In the genomic region with DNA sequence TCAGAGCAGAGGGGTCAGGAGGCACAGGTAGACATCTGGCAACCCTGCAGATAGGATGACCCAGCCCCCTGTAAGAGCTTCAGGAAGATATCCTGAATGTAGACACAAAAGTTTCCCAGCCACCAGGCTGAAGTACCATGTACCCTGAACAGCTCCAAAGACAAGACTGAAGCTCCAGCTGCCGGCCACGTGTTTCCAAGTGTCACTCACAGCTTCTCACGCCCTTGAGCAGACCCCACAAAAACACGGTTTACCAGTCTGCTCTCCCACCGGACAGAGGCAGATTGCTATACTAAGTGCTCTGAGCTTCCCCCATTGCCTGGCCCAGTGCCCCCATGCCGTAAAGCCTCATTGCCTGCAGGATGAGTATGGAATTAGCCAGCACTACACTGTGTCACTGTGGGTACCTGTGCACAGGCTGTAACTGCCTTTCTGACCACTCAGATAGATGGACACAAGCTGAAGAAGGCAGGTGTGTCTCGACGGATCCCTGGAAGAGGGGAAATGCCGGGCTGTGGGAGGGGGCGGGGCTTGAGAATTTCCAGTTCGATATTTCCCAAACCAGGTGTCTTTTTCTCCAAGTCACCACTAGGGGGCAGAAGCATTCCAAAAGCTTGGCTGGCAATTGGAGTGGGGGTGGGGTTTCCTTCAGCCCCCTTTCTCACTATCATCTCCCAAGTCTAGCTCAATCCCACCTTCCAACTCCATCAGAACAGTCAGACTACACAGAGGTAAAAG, we compare ENCODE assay signal across 8 mouse cellular contexts. TPM values are rescaled to one million over a fixed set of nuclear protein-coding genes. Genes with fewer than 3 reads are reported as not detected.
DNase-seq lines count a peak whose midpoint lies in the region; ATAC-seq lines count a peak whose summit lies in the region.

No protein-coding gene starts in this region.

- no peak overlapping the region for H3K4me2 ChIP-seq in kidney, embryonic 14.5 days (replicated peaks; ENCODE audit: low read depth, low read length)
- H3K4me2 ChIP-seq in hindbrain, embryonic 14.5 days (replicated peaks): no peak overlapping the region
- peak overlapping the region; percentile 45; the same call in 1 of the 2 replicates for H3K4me2 ChIP-seq in liver, embryonic 15.5 days

- DNase-seq in kidney, adult 8-10 months: peak; percentile 44 to 50
- DNase-seq in MN1 (ENCODE audit: low spot score): peak; percentile 66
- DNase-seq in cerebellum, postnatal 36 days: peak; percentile 54 to 67
- peak; percentile 68 for DNase-seq in hindbrain, embryonic 14.5 days (ENCODE audit: low spot score)
- DNase-seq in splenic B cell, adult 2 months (ENCODE audit: low read depth, low spot score): peak; percentile 68
- no peak for DNase-seq in gastrocnemius, postnatal 25 days

- no peaks in the 10 kb centered on the region for H3K36me3 ChIP-seq in kidney, embryonic 14.5 days (ENCODE audit: control insufficient read depth, insufficient read depth, low read length)
- H3K36me3 ChIP-seq in hindbrain, embryonic 14.5 days (replicated peaks; ENCODE audit: control insufficient read depth, insufficient read depth): no peaks in the 10 kb centered on the region
- H3K36me3 ChIP-seq in liver, embryonic 15.5 days (replicated peaks): no peaks in the 10 kb centered on the region
- H3K36me3 ChIP-seq in splenic B cell, adult 2 months (ENCODE audit: control insufficient read depth, insufficient read depth, low read length, poor library complexity, severe bottlenecking): no peaks in the 10 kb centered on the region

- H3K9ac ChIP-seq in kidney, embryonic 14.5 days (ENCODE audit: low read depth, low read length): no peak overlapping the region
- no peak overlapping the region for H3K9ac ChIP-seq in hindbrain, embryonic 14.5 days
- H3K9ac ChIP-seq in liver, embryonic 15.5 days: no peak overlapping the region

- H3K27ac ChIP-seq in kidney, embryonic 14.5 days (ENCODE audit: low read depth, low read length): no peak overlapping the region
- H3K27ac ChIP-seq in hindbrain, embryonic 14.5 days: peak overlapping the region; percentile 43; the same call in 1 of the 2 replicates
- 0 out of 2 replicates have a peak overlapping the region, but pooled peaks have one; percentile 24 for H3K27ac ChIP-seq in liver, embryonic 15.5 days (replicated peaks)

- no peaks in the 10 kb centered on the region for H3K9me3 ChIP-seq in kidney, embryonic 14.5 days (ENCODE audit: control insufficient read depth, low read length)
- no peaks in the 10 kb centered on the region for H3K9me3 ChIP-seq in hindbrain, embryonic 14.5 days (ENCODE audit: control insufficient read depth, low read length)
- no peaks in the 10 kb centered on the region for H3K9me3 ChIP-seq in liver, embryonic 15.5 days (replicated peaks)

- peaks cover 22% of the 10 kb centered on the region for H3K4me1 ChIP-seq in kidney, embryonic 14.5 days (ENCODE audit: control insufficient read depth, insufficient read depth, low read length)
- H3K4me1 ChIP-seq in hindbrain, embryonic 14.5 days (replicated peaks; ENCODE audit: control insufficient read depth, insufficient read depth, low read length): peaks cover 27% of the 10 kb centered on the region
- peaks cover 59% of the 10 kb centered on the region for H3K4me1 ChIP-seq in liver, embryonic 15.5 days (replicated peaks)

- H3K4me3 ChIP-seq in kidney, embryonic 14.5 days (ENCODE audit: low read length): no peak overlapping the region
- no peak overlapping the region for H3K4me3 ChIP-seq in hindbrain, embryonic 14.5 days (replicated peaks; ENCODE audit: low read length)
- no peak overlapping the region for H3K4me3 ChIP-seq in liver, embryonic 15.5 days (replicated peaks)

- no peaks in the 10 kb centered on the region for H3K27me3 ChIP-seq in kidney, embryonic 14.5 days (ENCODE audit: control insufficient read depth, insufficient read depth, low read length)
- no peaks in the 10 kb centered on the region for H3K27me3 ChIP-seq in hindbrain, embryonic 14.5 days (ENCODE audit: control insufficient read depth, insufficient read depth, low read length)
- peaks cover 19% of the 10 kb centered on the region for H3K27me3 ChIP-seq in liver, embryonic 15.5 days
- no peaks in the 10 kb centered on the region for H3K27me3 ChIP-seq in splenic B cell, adult 2 months (ENCODE audit: control insufficient read depth, insufficient read depth, low read length, poor library complexity, severe bottlenecking)

- ATAC-seq in kidney, embryonic 14.5 days (ENCODE audit: low FRiP score, low TSS enrichment): no peak
- no peak for ATAC-seq in hindbrain, embryonic 14.5 days (ENCODE audit: low FRiP score)
- ATAC-seq in liver, embryonic 15.5 days (ENCODE audit: insufficient read depth): no peak

- WGBS in kidney, embryonic 14.5 days: 19% methylated on average over 11 of the region's 11 CpGs
- WGBS in hindbrain, embryonic 14.5 days: 29% methylated on average over 11 of the region's 11 CpGs
- WGBS in liver, embryonic 15.5 days (ENCODE audit: insufficient replicate concordance): 25% methylated on average over 11 of the region's 11 CpGs

RNA-seq across cellular contexts. Expression of a gene that starts 1.8 kb away (rescaled TPM):
- polyA plus RNA-seq in kidney, embryonic 14.5 days (2014; fragmentation: Nextera tagmentation; extraction: Ambion mirVana): 0.34 and 0.68 TPM in 2 replicates
- polyA plus RNA-seq in hindbrain, embryonic 14.5 days (2014; fragmentation: Nextera tagmentation; extraction: Ambion mirVana): 0.48 and 0.87 TPM in 2 replicates
- polyA plus RNA-seq in liver, embryonic 15.5 days (2015; fragmentation: Nextera tagmentation; extraction: Ambion mirVana): 0.20 and 0.29 TPM in 2 replicates
- total RNA-seq in gastrocnemius, postnatal 25 days (2021): 10 to 100 TPM; 11.8 to 13.0 TPM

RNA-seq across cellular contexts. Expression of a gene that starts 8.3 kb away (rescaled TPM):
- polyA plus RNA-seq in kidney, embryonic 14.5 days (2014; fragmentation: Nextera tagmentation; extraction: Ambion mirVana): not detected in 2 replicates
- polyA plus RNA-seq in hindbrain, embryonic 14.5 days (2014; fragmentation: Nextera tagmentation; extraction: Ambion mirVana): not detected in 2 replicates
- not detected in 2 replicates for polyA plus RNA-seq in liver, embryonic 15.5 days (2015; fragmentation: Nextera tagmentation; extraction: Ambion mirVana)
- not detected for total RNA-seq in gastrocnemius, postnatal 25 days (2021)

RNA-seq across cellular contexts. Expression of a gene that starts 15.3 kb away (rescaled TPM):
- polyA plus RNA-seq in kidney, embryonic 14.5 days (2014; fragmentation: Nextera tagmentation; extraction: Ambion mirVana): 0.05 TPM in 1 of 2 replicates, not detected in the other
- 65.8 and 79.2 TPM in 2 replicates for polyA plus RNA-seq in hindbrain, embryonic 14.5 days (2014; fragmentation: Nextera tagmentation; extraction: Ambion mirVana)
- 0.26 and 0.32 TPM in 2 replicates for polyA plus RNA-seq in liver, embryonic 15.5 days (2015; fragmentation: Nextera tagmentation; extraction: Ambion mirVana)
- not detected for total RNA-seq in gastrocnemius, postnatal 25 days (2021)

RNA-seq across cellular contexts. Expression of a gene that starts 18.7 kb away (rescaled TPM):
- polyA plus RNA-seq in kidney, embryonic 14.5 days (2014; fragmentation: Nextera tagmentation; extraction: Ambion mirVana): 18.3 and 22.0 TPM in 2 replicates
- polyA plus RNA-seq in hindbrain, embryonic 14.5 days (2014; fragmentation: Nextera tagmentation; extraction: Ambion mirVana): 29.5 and 30.6 TPM in 2 replicates
- polyA plus RNA-seq in liver, embryonic 15.5 days (2015; fragmentation: Nextera tagmentation; extraction: Ambion mirVana): 12.3 and 12.6 TPM in 2 replicates
- 1 to 10 TPM; 3.6 to 4.9 TPM for total RNA-seq in gastrocnemius, postnatal 25 days (2021)

RNA-seq across cellular contexts. Expression of a gene that starts 36.0 kb away (rescaled TPM):
- 1.7 and 1.9 TPM in 2 replicates for polyA plus RNA-seq in kidney, embryonic 14.5 days (2014; fragmentation: Nextera tagmentation; extraction: Ambion mirVana)
- polyA plus RNA-seq in hindbrain, embryonic 14.5 days (2014; fragmentation: Nextera tagmentation; extraction: Ambion mirVana): 0.54 and 0.69 TPM in 2 replicates
- polyA plus RNA-seq in liver, embryonic 15.5 days (2015; fragmentation: Nextera tagmentation; extraction: Ambion mirVana): 2.3 and 2.9 TPM in 2 replicates
- under 1 TPM; 0.15 to 0.16 TPM for total RNA-seq in gastrocnemius, postnatal 25 days (2021)

Comparison
In these comparisons a context has a peak if more than half of its experiments do, and no peak if none do; other contexts are left out.
1. RNA of a gene that starts 15.3 kb away (polyA plus RNA-seq): 65.8 to 79.2 TPM in hindbrain, embryonic 14.5 days; 0.26 to 0.32 TPM in liver, embryonic 15.5 days and 0.05 TPM in kidney, embryonic 14.5 days; every median in the first group is over 10 times any median in the second.